Mouse (Mus musculus): Measurements from ENCODE around the gene Dohh.

GRCm38 (mm10) chr10:81414682-81415081, 30.5 kb downstream of the Dohh start:
- TF ChIP-seq GATA1 (IDR thresholded peaks at IDR 0.05; ENCODE audit: low read length) (no peak), TAL1 (IDR thresholded peaks at IDR 0.05; ENCODE audit: low read length) (no peak)
